Mouse (Mus musculus): Measurements from ENCODE around the gene Tlr9.

The Tlr9 gene

GRCm38 (mm10) chr9:106268421-106268820 lies 46.0 kb downstream of the Tlr9 start:
- no peak for DNase-seq (ENCODE audit: low read depth, low spot score)

- DNase-seq (ENCODE audit: low read depth, low spot score), result no peak
These were observed 46.8 kb downstream of the Tlr9 start for GRCm38 (mm10) chr9:106269076-106269788.

DNA sequence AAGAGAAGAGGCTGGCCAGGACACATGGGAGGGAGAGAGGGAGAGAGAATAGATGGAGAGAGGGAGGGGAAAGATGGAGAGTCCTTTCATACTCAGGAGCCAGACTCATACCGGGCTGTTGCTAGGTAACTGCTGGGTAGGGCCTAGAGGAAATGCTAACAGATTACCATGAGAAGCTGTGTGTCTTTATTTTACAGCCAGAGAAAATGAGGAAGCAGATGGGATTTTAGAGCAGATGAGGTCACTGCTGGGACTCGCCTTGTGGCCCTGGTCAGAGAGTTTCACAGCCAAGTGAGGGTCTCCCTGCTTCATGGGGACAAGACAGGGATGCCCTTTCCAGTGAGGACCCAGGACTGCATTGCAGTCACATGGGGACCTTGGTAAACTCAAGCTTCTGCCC lies 47.5 kb downstream of the Tlr9 start:
- DNase-seq (ENCODE audit: low read depth, low spot score), result peak; percentile 60

DNA sequence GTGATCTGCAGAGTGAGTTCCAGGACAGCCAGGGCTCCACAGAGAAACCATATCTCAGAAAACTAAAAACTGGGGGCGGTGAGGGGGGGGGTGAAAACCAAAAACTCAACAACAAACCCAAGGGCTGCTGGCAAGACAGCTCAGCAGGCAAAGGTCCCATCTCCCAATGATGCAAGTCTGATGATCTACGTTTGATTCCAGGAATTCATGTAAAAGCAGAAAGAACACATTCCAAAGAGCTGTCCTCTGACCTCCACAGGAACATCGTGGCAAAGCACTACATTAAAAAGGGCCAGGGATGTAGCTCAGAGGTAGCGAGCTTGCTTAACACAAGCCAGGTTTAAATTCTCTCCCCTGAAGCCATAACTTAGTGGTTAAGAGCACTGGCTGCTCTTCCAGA lies 48.3 kb downstream of the Tlr9 start:
- DNase-seq (ENCODE audit: low read depth, low spot score), result no peak

DNA sequence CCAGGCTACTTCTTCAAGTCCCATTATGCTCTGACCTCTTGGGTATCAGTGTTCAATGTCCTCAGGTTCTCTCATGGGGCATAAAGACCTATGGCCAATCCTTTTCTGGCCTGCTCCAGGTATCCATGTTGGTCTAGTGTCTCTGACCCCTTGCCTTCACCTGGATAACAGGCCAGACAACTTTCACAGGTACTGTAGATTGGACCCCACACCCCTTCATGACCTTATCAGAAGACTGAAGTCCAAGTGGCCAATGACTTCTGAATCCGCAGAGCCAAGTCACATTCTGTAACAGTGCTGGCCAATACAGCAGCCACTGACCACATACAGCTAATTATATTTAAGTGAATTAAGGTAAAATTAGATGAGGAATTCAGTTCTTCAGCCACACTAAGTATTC lies 49.9 kb downstream of the Tlr9 start:
- no peak for DNase-seq (ENCODE audit: low read depth, low spot score)

DNA sequence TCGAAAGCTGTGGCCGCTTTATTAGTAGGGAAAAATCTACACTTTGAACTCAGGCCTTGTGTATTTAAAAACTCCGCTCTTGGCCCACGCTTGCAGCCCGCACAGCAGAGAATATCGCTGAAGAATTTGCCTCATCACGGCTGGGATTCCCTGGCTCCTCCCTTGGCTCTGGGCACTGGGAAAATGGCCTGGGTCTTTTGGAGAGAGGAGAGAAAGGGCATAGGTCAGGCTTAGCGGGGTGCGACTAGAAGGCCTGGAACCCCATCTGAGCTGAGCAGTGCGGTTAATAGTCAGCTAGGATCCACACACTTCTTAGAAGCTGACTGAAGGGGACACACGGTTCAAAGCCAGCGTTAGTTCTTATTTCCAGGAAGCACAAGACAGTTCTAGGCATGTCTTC lies 50.9 kb downstream of the Tlr9 start:
- no peak for DNase-seq (ENCODE audit: low read depth, low spot score)

- no peak for DNase-seq (ENCODE audit: low read depth, low spot score)
These were observed 51.4 kb downstream of the Tlr9 start for GRCm38 (mm10) chr9:106273791-106274190.

DNA sequence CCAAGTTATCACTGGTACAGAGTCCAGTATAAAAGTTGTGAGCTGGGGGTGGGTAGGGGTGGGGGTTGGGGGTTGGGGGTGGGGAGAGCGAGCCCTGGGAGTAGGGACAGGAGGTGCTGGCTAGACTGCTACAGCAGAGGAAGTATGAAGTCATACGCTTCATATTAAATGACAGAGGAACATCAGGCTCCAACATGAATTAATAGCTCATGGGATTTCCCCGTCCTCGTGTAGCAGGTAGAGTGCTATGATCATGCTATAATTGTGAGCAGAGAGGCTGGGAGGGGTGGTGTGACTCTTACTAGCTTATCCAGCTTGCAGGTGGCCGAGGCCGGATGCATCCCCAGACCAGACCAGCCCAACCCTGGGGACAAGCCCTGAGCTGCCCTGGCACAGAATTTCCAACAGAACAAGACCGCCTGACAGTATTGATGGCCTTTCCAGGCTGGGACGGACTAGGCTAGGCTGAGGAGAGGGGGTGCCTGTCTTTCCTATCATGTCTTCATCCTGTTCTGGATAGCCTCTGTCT lies 52.3 kb downstream of the Tlr9 start:
- DNase-seq (ENCODE audit: low read depth, low spot score), result no peak

DNA sequence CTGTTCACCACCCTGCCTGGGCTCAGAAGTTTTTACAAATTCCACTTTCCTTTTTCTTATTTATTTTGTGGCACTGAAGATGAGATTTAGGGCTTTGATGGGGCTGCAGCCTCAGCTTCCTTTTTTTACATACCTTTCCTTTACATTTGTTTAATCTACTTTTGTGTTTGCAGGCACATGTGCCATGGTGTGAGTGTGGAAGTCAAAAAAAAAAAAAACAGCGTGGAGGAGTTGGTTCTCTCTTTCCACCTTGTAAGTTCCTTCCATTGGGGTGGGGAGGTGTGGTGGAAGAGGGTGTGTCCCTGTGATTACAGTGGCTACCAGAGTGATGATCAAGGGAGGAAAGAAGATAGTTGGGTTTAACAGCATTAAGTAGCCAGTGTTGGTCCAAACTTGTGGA lies 53.4 kb downstream of the Tlr9 start:
- no peak for DNase-seq (ENCODE audit: low read depth, low spot score)
